8 mouse cellular contexts compared by ENCODE assay signal in genomic region chr11:87689402-87689808, GRCm38 (mm10). TPM values are rescaled to one million over a fixed set of nuclear protein-coding genes. Genes with fewer than 3 reads are reported as not detected.
A peak's percentile ranks its signal among the peaks of the same experiment; 100 is the strongest.
DNase-seq lines count a peak whose midpoint lies in the region; ATAC-seq and TF ChIP-seq lines count a peak whose summit lies in the region.

No protein-coding gene starts in this region.

- dilution Hi-C loops in CH12.LX (cut with MboI; ENCODE audit: extremely low pct_ligation_motif_present, extremely low pct_unique_long_range_greater_than_20kb, low sequenced_read_pairs) = no loop called here

- H3K4me2 ChIP-seq in heart, embryonic 11.5 days = peak overlapping the region; percentile 30
- H3K4me2 ChIP-seq in CH12.LX (ENCODE audit: insufficient read depth, low read depth, poor library complexity, severe bottlenecking) = peak overlapping the region; percentile 98
- peak overlapping the region; percentile 30 for H3K4me2 ChIP-seq in embryonic facial prominence, embryonic 13.5 days
- H3K4me2 ChIP-seq in kidney, embryonic 16.5 days (replicated peaks; ENCODE audit: low read depth, low read length) = peak overlapping the region; percentile 32; the same call in 1 of the 2 replicates

- TF ChIP-seq CTCF in CH12.LX (conservative IDR thresholded peaks at IDR 0.05 in 1 of 2, IDR thresholded peaks at IDR 0.05 in 1 of 2; ENCODE audit: low read depth in 2 of 2, low read length in 2 of 2) = no peak

- peak overlapping the region; percentile 50; the same call in 1 of the 2 replicates for H3K27ac ChIP-seq in heart, embryonic 11.5 days (ENCODE audit: low read depth, low read length)
- H3K27ac ChIP-seq in CH12.LX (ENCODE audit: insufficient read depth, low read depth) = peak overlapping the region; percentile 92
- H3K27ac ChIP-seq in embryonic facial prominence, embryonic 13.5 days = peak overlapping the region; percentile 41
- peak overlapping the region; percentile 90 for H3K27ac ChIP-seq in kidney, embryonic 16.5 days (ENCODE audit: low read length)

- H3K4me3 ChIP-seq in heart, embryonic 11.5 days (ENCODE audit: low read depth, low read length) = no peak overlapping the region
- peak overlapping the region; percentile 40 to 48 (median 43) for H3K4me3 ChIP-seq in CH12.LX (replicated peaks in 1 of 3; ENCODE audit: low read depth in 2 of 3, low read length in 2 of 3, poor library complexity in 1 of 3)
- no peak overlapping the region for H3K4me3 ChIP-seq in embryonic facial prominence, embryonic 13.5 days
- no peak overlapping the region for H3K4me3 ChIP-seq in kidney, embryonic 16.5 days (ENCODE audit: low read length)

- H3K4me1 ChIP-seq in heart, embryonic 11.5 days (ENCODE audit: control insufficient read depth, insufficient read depth, low read length) = peaks cover 19% of the 10 kb centered on the region
- H3K4me1 ChIP-seq in CH12.LX (ENCODE audit: control insufficient read depth in 1 of 2, insufficient read depth in 2 of 2) = peaks cover 28 to 75% of the 10 kb centered on the region in 2 experiments
- peaks cover 55% of the 10 kb centered on the region for H3K4me1 ChIP-seq in embryonic facial prominence, embryonic 13.5 days
- peaks cover 35% of the 10 kb centered on the region for H3K4me1 ChIP-seq in kidney, embryonic 16.5 days (ENCODE audit: insufficient read depth, low read length)

- intact Hi-C loops in heart, postnatal 14 days (cut with DNase I) = no loop called here

- 0 out of 2 replicates have a peak, but pooled peaks have one; percentile 20 for TF ChIP-seq EP300 in CH12.LX (IDR thresholded peaks at IDR 0.05; ENCODE audit: low read length)

- DNase-seq in heart, postnatal 14 days = no peak
- DNase-seq in CH12.LX (ENCODE audit: extremely low read depth) = no peak
- DNase-seq in lung, postnatal 10 days = peak; percentile 86
- no peak for DNase-seq in thymus, postnatal 25 days
- DNase-seq in cerebellum, adult 8-10 months = no peak

- peaks cover 90% of the 10 kb centered on the region for H3K79me2 ChIP-seq in CH12.LX (replicated peaks; ENCODE audit: control insufficient read depth, extremely low read depth, insufficient read depth, poor library complexity, severe bottlenecking)

- in situ Hi-C loops in CH12.LX (cut with MboI; ENCODE audit: low pct_ligation_motif_present, low pct_unique_long_range_greater_than_20kb, low sequenced_read_pairs) = no loop called here

- no peak for TF ChIP-seq POLR2A in CH12.LX (IDR thresholded peaks at IDR 0.05; ENCODE audit: low read depth, low read length)

- ATAC-seq in heart, embryonic 11.5 days (replicated peaks; ENCODE audit: insufficient number of reproducible peaks, low FRiP score, low TSS enrichment) = no peak
- peak; percentile 62; the same call in 1 of the 2 replicates for ATAC-seq in embryonic facial prominence, embryonic 13.5 days (ENCODE audit: insufficient number of reproducible peaks, insufficient read depth, low FRiP score, low TSS enrichment, low read depth)
- peak; percentile 92 for ATAC-seq in kidney, embryonic 16.5 days (ENCODE audit: low FRiP score, low TSS enrichment)

- H3K36me3 ChIP-seq in heart, embryonic 11.5 days (ENCODE audit: control insufficient read depth, insufficient read depth, low read length) = no peaks in the 10 kb centered on the region
- peaks cover 0 to 47% of the 10 kb centered on the region in 2 experiments for H3K36me3 ChIP-seq in CH12.LX (replicated peaks in 1 of 2; ENCODE audit: control insufficient read depth in 1 of 2, insufficient read depth in 1 of 2, low read length in 1 of 2)
- H3K36me3 ChIP-seq in embryonic facial prominence, embryonic 13.5 days = no peaks in the 10 kb centered on the region
- no peaks in the 10 kb centered on the region for H3K36me3 ChIP-seq in kidney, embryonic 16.5 days (ENCODE audit: insufficient read depth, low read length)

- no peak for TF ChIP-seq RAD21 in CH12.LX (IDR thresholded peaks at IDR 0.05; ENCODE audit: low read depth, low read length)

- 15% methylated on average over 7 of the region's 7 CpGs for WGBS in heart, embryonic 11.5 days (ENCODE audit: insufficient replicate concordance)
- 8% methylated on average over 7 of the region's 7 CpGs for WGBS in embryonic facial prominence, embryonic 13.5 days
- WGBS in kidney, embryonic 16.5 days = 1% methylated on average over 7 of the region's 7 CpGs

- no peaks in the 10 kb centered on the region for H3K27me3 ChIP-seq in heart, embryonic 11.5 days (ENCODE audit: control insufficient read depth, insufficient read depth, low read length)
- H3K27me3 ChIP-seq in CH12.LX (replicated peaks) = no peaks in the 10 kb centered on the region
- H3K27me3 ChIP-seq in embryonic facial prominence, embryonic 13.5 days = no peaks in the 10 kb centered on the region; the same call in 1 of the 2 replicates
- H3K27me3 ChIP-seq in kidney, embryonic 16.5 days (ENCODE audit: insufficient read depth, low read length) = no peaks in the 10 kb centered on the region

- no peak overlapping the region for H3K9ac ChIP-seq in heart, embryonic 11.5 days (ENCODE audit: low read depth, low read length)
- peak overlapping the region; percentile 47 for H3K9ac ChIP-seq in CH12.LX (ENCODE audit: insufficient read depth, low read depth)
- no peak overlapping the region for H3K9ac ChIP-seq in embryonic facial prominence, embryonic 13.5 days
- H3K9ac ChIP-seq in kidney, embryonic 16.5 days (replicated peaks; ENCODE audit: low read length) = no peak overlapping the region

- no peaks in the 10 kb centered on the region for H3K9me3 ChIP-seq in heart, embryonic 11.5 days (replicated peaks; ENCODE audit: control insufficient read depth, low read length)
- H3K9me3 ChIP-seq in CH12.LX (replicated peaks; ENCODE audit: low read length) = no peaks in the 10 kb centered on the region
- H3K9me3 ChIP-seq in embryonic facial prominence, embryonic 13.5 days = no peaks in the 10 kb centered on the region
- no peaks in the 10 kb centered on the region for H3K9me3 ChIP-seq in kidney, embryonic 16.5 days (ENCODE audit: low read length)

TF ChIP-seq in CH12.LX, 34 proteins besides CTCF, POLR2A, EP300 and RAD21:
- TF ChIP-seq SIN3A (IDR thresholded peaks at IDR 0.05; ENCODE audit: low read length) = no peak
- TF ChIP-seq GABPA (IDR thresholded peaks at IDR 0.05; ENCODE audit: insufficient replicate concordance, low read depth, low read length) = no peak
- no peak for TF ChIP-seq ZC3H11A (IDR thresholded peaks at IDR 0.05; ENCODE audit: low read depth, low read length)
- no peak for TF ChIP-seq KAT2A (IDR thresholded peaks at IDR 0.05; ENCODE audit: insufficient replicate concordance, low read length)
- TF ChIP-seq PAX5 (IDR thresholded peaks at IDR 0.05; ENCODE audit: low read length) = no peak
- TF ChIP-seq MEF2A (IDR thresholded peaks at IDR 0.05; ENCODE audit: borderline replicate concordance, low read depth, low read length) = 0 out of 2 replicates have a peak, but pooled peaks have one; percentile 4
- no peak; the same call in 1 of the 2 replicates for TF ChIP-seq RCOR1 (conservative IDR thresholded peaks at IDR 0.05; ENCODE audit: low read depth, low read length)
- TF ChIP-seq MAX (IDR thresholded peaks at IDR 0.05; ENCODE audit: low read length) = no peak
- TF ChIP-seq SMC3 (IDR thresholded peaks at IDR 0.05; ENCODE audit: low read depth, low read length) = no peak
- TF ChIP-seq ZKSCAN1 (IDR thresholded peaks at IDR 0.05; ENCODE audit: borderline replicate concordance, low read depth, low read length) = no peak
- TF ChIP-seq JUND (conservative IDR thresholded peaks at IDR 0.05; ENCODE audit: low read depth, low read length) = no peak
- no peak for TF ChIP-seq JUN (IDR thresholded peaks at IDR 0.05; ENCODE audit: insufficient read depth, low read depth, low read length)
- no peak for TF ChIP-seq MAZ (IDR thresholded peaks at IDR 0.05; ENCODE audit: low read depth, low read length)
- no peak for TF ChIP-seq IRF4 (IDR thresholded peaks at IDR 0.05; ENCODE audit: low read depth, low read length)
- no peak for TF ChIP-seq POLR2AphosphoS2 (IDR thresholded peaks at IDR 0.05; ENCODE audit: low read depth, low read length)
- TF ChIP-seq NRF1 (IDR thresholded peaks at IDR 0.05; ENCODE audit: low read depth, low read length) = 0 out of 2 replicates have a peak, but pooled peaks have one; percentile 10
- TF ChIP-seq USF2 (conservative IDR thresholded peaks at IDR 0.05; ENCODE audit: low read depth, low read length) = no peak
- TF ChIP-seq ZNF384 (IDR thresholded peaks at IDR 0.05; ENCODE audit: low read depth, low read length) = no peak
- no peak for TF ChIP-seq E2F4 (IDR thresholded peaks at IDR 0.05; ENCODE audit: insufficient replicate concordance, low read depth, low read length)
- TF ChIP-seq MXI1 (IDR thresholded peaks at IDR 0.05; ENCODE audit: low read depth, low read length) = peak; percentile 32; the same call in 1 of the 2 replicates
- no peak for TF ChIP-seq MYC (IDR thresholded peaks at IDR 0.05; ENCODE audit: low read depth, low read length)
- TF ChIP-seq TCF12 (IDR thresholded peaks at IDR 0.05; ENCODE audit: low read depth, low read length) = no peak
- TF ChIP-seq ELF1 (IDR thresholded peaks at IDR 0.05; ENCODE audit: low read depth, low read length) = no peak
- TF ChIP-seq BHLHE40 (IDR thresholded peaks at IDR 0.05; ENCODE audit: low read depth, low read length) = no peak
- 0 out of 2 replicates have a peak, but pooled peaks have one; percentile 9 for TF ChIP-seq NELFE (IDR thresholded peaks at IDR 0.05; ENCODE audit: low read depth, low read length)

RNA-seq across cellular contexts. Expression of gene Rnf43, which starts 26.9 kb away (rescaled TPM):
- 0.54 and 0.96 TPM in 2 replicates for polyA plus RNA-seq in heart, embryonic 11.5 days (2014; fragmentation: Nextera tagmentation; extraction: Ambion mirVana)
- total RNA-seq in heart, postnatal 14 days (2021) = under 1 TPM; 0.39 to 0.67 TPM
- total RNA-seq in CH12.LX (2012; rRNA removed) = 23.8 and 27.7 TPM in 2 replicates
- total RNA-seq in CH12.LX (2014; rRNA removed) = 10.7 and 12.2 TPM in 2 replicates
- 26.3 and 27.8 TPM in 2 replicates for polyA plus RNA-seq in CH12.LX (2012; ENCODE audit: insufficient read length, low read depth)
- 7.1 and 8.7 TPM in 2 replicates for polyA plus RNA-seq in embryonic facial prominence, embryonic 13.5 days (2015; fragmentation: Nextera tagmentation; extraction: Ambion mirVana)
- polyA plus RNA-seq in kidney, embryonic 16.5 days (2015; fragmentation: Nextera tagmentation; extraction: Ambion mirVana) = 7.2 and 8.0 TPM in 2 replicates

RNA-seq across cellular contexts. Expression of gene Supt4a, which starts 47.9 kb away (rescaled TPM):
- 114 and 120 TPM in 2 replicates for polyA plus RNA-seq in heart, embryonic 11.5 days (2014; fragmentation: Nextera tagmentation; extraction: Ambion mirVana)
- 10 to 100 TPM; 47.8 to 51.1 TPM for total RNA-seq in heart, postnatal 14 days (2021)
- total RNA-seq in CH12.LX (2012; rRNA removed) (241 and 287 TPM in 2 replicates), CH12.LX (2014; rRNA removed) (251 and 256 TPM in 2 replicates)
- 220 and 229 TPM in 2 replicates for polyA plus RNA-seq in CH12.LX (2012; ENCODE audit: insufficient read length, low read depth)
- 163 and 172 TPM in 2 replicates for polyA plus RNA-seq in embryonic facial prominence, embryonic 13.5 days (2015; fragmentation: Nextera tagmentation; extraction: Ambion mirVana)
- polyA plus RNA-seq in kidney, embryonic 16.5 days (2015; fragmentation: Nextera tagmentation; extraction: Ambion mirVana) = 156 and 161 TPM in 2 replicates

Comparison
In these comparisons a context has a peak if more than half of its experiments do, and no peak if none do; other contexts are left out.
1. H3K27ac ChIP-seq: peak in every context shown above with its lines; median percentile 92 in CH12.LX; 90 in kidney, embryonic 16.5 days; 50 in heart, embryonic 11.5 days; 41 in embryonic facial prominence, embryonic 13.5 days.
2. H3K4me2 ChIP-seq: peak in every context shown above with its lines; median percentile 98 in CH12.LX; 32 in kidney, embryonic 16.5 days; 30 in heart, embryonic 11.5 days; 30 in embryonic facial prominence, embryonic 13.5 days.
3. H3K4me3 ChIP-seq: peak in CH12.LX (3 of 3); none in heart, embryonic 11.5 days (single experiment), embryonic facial prominence, embryonic 13.5 days (single experiment) and kidney, embryonic 16.5 days (single experiment).